Mouse (Mus musculus): ENCODE results near the gene 1110008P14Rik.

Gene 1110008P14Rik

DNA sequence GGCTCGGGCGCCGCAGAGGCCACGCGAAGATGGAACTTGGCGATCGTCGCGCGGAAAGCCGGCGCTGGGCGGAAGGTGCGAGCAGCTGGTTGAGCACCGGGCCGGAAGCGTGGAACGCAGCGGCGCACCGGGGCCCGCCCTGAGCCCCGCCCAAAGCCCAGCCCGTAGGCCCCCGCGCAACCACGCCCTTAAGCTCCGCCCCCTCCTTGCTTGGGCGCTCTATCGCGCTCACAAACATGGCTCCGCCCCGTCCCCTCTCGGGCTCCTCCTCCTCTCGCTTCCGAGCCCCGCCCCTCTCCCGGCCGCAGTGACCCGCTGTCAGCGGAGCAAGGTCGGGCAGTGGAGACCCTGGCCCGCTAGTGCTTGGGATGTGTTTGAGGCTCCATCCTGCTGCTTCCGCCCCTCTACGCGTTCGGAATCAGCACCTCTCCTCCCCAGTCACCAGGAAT lies at the start of gene 1110008P14Rik:
Gene 1110008P14Rik, minus strand, starts transcription at position 164 of the 449 bp plus-strand sequence.
- DNase-seq (ENCODE audit: low spot score), result peak; percentile 97

DNA sequence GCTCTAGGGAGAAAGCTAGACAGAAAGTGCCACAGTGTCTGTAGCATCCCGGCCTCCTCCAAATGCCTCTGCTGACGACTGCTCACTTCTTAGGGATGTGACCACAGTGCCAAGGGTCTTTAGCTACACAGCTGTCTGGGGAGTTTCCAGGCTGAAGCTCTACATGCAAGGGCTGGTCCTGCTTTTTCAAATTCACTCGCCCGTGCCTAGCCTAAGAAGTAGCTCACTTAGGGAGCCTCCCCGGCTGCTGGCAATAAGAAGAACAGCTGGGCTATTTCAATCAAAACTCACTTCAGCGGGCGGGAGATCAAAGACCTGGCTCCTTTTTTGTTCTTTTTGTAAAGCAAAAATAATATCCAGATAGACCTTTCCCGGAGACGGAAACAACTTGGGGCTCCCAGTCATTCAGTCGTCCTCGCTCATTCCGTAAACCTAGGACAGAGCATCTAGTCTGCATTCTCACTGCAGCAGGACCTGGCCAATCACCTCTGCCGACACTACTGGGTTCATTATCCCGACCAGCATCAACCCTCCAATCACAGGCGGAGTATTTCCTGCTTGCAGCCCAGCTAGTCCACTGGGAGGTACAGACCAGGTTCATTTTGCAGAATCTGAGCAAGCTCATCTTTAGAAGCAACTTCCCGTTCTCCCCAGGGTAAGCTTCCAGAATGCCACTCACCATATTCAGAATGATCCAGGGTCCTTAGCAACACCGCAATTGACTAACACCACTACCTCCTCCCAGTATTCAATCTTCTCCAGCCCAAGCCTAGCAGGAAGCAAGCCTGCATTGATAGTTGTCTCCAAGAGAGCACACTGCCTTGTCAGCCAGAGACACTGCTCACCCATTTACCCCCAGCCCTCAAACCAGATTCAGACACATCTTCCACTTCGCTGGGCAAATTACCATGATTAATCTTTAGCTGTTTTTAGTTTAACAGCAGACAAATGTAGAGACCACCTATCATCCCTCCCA lies 49.3 kb upstream of the 1110008P14Rik start:
- DNase-seq (ENCODE audit: low spot score), result peak; percentile 92

DNA sequence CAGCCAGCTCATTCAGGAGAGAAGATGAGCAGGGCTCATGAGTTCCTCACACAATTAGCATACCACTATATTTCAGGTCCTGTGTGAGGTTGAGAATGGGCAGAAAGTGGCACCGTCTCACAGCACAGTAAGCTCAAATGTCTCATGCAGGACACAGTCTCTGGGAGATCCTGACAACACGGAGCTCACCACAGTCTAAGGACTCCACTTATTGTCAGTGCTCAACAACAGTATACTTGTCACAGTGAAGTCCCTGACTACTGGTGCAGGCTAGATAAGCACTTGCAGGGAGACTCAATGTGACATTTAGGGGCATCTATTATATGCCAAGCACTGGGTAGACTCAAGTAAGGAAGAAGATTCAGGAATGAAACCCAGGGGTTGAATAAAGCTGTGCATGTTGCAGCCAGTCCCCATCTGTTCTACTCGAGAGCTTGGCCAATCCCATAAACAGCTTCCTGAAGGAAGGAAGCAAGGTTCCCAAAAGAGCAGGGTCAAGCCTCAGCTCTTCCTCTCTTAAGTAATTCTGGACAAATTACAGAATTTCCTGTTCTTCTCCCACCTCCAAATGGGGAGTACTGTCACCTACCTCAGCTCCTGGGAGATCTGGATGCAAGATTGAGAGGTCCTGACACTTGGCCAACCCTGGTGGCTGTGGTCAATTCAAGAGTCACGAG lies 47.6 kb upstream of the 1110008P14Rik start:
- no peak for DNase-seq (ENCODE audit: low spot score)

DNA sequence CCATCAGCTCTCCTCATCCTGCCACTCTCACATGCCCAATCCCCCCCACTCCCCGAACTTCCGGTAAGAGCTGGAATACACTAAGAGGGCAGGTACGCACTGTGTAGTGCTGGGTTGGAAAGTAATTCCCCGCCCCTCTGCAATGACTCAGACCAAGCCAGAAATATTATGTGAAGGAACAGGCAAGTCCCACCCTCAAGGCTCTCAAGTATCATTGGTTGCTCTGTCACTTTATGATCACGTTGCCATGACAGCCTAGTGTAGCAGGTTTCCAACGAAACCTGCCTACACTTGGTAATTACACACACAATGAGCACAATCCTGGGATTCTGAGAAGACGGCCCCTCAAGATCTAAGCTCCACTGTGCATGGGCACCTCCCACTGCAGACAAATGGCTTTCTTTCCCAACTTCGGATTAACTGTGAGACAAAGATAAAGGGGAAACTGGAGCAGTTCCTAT lies 46.6 kb upstream of the 1110008P14Rik start:
- no peak for DNase-seq (ENCODE audit: low spot score)

DNA sequence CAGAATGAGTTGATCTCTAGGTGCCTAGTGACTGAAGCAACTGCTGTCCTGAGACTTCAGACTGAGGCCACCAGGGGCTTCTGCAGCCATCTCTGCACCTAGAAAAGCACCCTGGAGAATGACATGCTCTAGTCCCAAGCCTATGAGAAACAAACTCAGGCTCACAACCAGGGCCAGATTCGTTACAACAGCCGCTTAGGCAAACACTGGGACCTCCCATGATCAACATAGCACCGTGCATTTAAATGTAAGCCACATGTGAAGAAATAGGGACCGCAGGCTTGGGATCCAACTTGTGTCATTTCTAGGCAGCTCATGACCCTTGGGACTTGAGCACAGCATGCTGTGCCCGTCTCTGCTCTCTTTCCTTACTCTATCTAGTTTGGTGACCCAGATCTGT lies 46.0 kb upstream of the 1110008P14Rik start:
- no peak for DNase-seq (ENCODE audit: low spot score)

DNA sequence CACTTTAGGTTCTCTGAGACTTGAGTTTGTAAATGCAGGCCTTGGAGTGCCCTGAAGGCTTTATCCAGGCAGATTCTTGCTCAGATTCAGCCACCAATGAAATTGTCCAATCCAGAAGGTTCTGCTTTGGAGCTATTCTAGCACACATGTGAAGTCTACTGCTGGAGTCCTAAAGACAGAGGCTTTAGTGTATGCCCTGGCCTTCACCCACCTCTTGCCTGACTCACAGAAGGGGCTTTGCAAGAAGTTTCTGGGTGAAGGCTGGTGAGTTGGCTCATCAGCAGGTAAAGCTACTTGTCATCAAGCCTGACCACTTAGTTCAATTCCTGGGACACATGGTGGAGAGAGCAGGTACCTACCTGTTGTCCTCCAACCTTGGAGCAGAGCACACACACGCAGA lies 44.4 kb upstream of the 1110008P14Rik start:
- no peak for DNase-seq (ENCODE audit: low spot score)

DNA sequence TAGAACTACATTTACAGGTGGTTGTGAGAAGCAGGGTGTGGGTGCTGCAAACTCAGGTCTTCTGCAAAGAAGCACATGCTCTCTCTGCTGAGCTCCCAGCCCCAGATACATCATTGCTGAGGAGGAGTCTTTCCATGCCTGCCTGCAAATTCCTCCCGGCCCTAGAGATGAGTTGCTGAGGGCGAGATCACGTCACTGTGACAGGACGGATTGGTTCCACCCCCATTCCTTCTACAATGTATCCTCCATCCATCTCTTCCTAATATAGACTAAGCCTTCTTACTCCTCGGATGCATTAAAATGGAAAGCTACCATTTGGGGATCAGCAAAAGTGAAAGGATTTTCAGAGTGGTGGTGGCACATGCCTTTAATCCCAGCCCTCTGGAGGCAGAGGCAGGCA lies 43.8 kb upstream of the 1110008P14Rik start:
- DNase-seq (ENCODE audit: low spot score), result no peak

DNA sequence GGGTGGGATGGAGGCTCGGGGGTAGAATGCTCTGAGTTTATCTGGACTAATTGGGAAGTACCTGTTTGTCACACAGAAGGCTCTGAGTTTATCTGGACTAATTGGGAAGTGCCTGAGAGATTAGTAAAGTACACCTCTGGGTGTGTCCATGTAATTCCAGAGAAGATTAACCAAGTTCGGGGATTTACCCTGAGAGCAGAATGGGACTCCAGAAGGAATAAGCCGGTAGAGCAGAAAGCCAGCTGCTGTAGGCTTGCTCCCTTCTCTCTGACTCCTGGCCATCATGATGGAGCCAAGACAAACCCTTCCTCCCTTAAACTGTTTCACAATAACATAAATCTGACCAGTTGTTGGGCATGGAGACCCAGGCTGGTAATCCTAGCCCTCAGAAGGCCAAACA lies 43.1 kb upstream of the 1110008P14Rik start:
- DNase-seq (ENCODE audit: low spot score), result no peak

DNA sequence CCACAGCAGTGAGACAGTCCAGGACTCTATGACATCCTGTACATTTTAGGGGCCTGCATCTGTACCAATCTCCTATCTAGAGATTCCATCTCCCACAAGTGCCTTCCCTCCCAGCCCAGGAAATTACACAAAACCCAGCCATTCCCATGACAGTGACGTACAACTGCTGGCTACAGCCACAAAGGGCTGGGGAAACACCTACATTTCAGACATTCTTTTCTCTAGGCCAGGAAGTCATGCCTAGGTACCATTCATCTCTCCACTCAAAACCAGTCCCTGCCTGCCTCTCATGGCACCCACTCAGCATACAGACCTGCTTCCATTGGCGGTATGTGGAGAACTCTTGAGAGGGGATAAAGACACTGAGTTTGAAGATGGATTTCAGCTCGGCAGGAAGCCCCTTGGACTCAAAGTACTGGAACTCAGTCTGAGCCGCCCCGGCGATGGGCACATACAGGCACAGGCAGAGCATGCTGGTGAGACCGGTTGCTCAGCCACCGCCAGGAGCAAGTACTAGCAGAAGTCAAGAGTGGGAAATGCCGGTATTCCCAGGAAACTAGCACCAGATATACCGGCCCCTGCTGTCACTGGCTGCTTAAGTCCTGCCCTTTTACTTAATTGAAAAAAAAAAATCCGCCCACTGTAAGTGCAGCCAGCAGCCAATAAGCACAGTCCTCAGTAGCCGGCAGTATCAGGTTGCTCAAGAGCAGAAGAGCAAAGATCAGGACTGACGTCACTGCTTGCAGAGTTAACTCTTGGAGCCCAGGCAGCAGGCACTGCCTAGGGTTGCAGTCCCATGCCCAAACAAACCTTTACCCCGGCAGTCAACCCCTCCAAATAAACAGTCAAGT lies 42.0 kb upstream of the 1110008P14Rik start:
- peak; percentile 79 for DNase-seq (ENCODE audit: low spot score)

DNA sequence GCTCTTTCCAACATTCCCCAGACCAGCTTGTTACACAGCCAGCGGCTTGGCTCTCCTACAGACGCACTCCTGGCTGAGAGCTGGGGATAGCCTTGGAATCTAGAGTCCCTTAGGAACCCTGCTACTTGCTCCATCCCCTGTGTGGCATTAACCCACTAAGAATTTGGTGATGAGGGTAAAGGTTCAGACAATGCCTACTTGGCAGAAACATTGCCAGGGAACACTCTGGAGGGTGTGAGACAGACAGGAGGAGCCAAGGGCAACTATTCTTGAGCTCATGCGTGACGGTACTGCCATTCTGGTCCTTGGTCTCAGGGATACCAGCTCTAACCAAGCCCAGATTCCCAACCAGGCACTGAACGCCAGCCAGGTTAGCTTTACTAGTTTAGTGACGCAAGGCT lies 40.1 kb upstream of the 1110008P14Rik start:
- DNase-seq (ENCODE audit: low spot score), result no peak

DNA sequence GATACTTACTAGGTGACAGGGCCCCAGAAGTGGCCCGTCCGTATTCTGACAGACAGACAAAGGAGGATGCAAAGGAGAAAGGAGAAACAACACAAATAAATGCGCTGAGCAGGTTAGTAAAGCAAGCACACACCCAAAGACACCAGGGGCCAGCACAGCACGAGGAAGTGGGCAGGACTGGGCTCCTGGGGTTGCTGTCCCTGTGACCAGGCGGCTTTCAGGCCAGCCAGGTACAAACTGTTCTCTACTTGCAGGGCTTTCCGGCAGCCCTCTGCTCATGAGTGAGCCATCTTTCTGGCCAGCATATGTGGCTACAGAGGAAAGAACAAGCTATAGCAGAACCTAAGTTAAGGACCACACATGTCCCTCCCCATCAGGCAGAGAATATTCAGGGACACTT lies 38.9 kb upstream of the 1110008P14Rik start:
- DNase-seq (ENCODE audit: low spot score), result no peak

DNA sequence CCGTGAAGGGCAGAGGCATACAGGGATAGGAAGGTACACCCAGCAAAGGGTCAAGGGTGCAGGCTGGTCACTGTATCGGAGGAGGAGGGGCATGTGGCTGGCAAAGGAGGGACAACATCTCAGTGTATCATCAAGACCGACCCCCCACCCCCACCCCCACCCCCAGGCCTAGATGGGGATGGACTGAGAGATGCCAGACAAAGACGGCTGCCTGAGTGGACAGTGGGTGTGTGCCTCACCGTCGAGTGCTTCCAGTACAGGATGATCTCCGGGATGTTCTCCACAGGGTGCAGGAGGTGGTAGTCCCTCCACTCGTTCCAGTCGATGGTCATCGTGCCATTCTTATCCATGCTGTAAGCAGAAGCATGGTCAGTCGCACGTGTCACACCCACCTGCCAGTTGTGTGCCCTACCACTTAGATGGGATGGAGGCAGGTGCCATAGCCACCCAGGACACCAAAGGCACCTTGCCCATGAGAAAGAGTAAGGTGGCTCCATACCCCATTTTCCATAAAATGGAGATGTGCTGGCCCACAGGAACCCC lies 38.4 kb upstream of the 1110008P14Rik start:
- no peak for DNase-seq (ENCODE audit: low spot score)

DNA sequence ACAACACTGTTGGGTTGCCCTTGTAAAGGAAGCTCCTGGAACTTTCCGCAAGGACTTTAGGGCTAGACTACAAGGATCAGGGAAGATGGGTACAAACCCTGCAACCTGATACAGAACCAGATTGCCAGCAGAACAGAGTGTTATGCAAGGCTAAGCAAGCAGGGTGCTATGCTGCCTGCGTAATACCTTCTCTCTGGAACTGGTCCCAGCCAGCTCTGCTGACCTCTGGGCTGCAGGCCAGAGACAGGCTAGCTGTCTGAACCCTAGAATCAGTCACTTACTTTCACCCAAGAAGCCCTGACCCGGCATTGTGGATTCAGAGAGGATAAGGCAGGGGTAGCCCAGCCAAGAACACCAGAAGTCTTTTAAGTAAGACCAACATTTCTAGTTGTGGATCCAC lies 37.6 kb upstream of the 1110008P14Rik start:
- DNase-seq (ENCODE audit: low spot score), result no peak

DNA sequence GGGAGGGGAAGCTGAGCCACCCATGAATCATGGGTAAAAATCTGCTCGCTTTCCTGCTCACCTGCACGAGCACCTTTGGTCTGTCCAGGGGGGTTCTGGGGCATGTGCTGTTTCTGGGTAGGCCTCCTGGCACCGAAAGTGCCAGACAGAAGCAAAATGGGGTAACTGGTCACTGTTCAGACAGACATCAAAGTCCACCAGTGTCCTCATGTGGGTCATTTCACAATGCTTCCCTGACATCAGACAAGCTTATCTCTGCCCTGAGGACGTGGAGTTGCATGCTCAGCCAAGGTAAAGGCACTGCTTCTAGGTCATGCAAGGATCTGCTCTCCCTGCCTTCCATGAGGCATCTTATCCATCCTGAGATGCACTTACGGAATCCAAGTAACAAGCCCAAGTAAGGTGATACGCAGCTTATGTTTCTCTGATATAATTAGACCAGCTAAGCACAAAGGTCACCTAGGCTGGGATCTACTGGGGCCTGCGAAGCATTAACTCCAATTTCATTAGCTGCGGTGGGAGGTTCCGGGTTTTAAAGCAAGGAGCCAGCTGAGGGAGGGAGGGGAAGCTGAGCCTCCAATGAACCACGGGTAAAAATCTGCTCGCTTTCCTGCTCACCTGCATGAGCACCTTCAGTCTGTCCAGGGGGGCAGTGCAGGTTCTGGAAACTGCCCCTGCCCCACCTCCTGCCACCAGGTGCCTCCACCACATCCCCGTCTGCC lies 36.9 kb upstream of the 1110008P14Rik start:
- no peak for DNase-seq (ENCODE audit: low spot score)

DNA sequence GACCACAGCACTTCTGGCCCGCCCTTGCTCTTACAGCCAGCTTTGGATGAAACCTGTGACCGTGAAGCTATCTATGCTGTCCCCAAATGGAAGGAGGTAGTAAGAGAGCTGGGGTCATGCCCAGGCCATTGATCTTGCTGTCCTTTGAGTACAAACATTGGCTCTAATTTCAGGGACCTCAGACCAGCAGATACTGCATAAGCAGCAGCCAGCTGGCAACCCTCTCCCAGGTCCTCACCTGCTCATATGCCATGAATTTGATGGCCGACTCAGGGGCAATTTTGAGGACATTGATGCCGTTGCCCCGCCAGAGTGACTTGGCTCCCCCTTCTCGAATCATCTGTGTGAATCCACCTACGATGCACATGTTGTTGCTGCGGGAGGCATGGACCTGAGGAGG lies 35.7 kb upstream of the 1110008P14Rik start:
- DNase-seq (ENCODE audit: low spot score), result no peak

DNA sequence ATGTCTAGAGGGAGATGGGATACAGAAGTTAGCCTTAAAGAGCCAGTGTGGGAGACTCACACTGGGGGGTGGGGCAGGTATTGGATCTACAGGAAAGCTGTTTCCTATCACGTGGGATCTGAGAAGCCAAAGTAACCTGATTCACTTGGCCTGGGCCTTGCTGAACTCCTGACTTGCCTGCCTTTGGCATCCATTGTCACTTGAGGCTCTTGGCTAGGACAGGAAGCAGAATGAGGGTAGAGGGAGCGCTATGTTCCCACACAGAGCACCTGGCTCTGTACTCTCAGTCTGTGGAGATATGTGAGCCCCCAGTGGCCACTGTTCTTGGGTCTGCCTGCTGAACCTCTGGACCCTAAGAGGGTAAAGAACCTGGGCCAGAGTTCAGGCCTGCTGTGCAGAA lies 34.8 kb upstream of the 1110008P14Rik start:
- no peak for DNase-seq (ENCODE audit: low spot score)

DNA sequence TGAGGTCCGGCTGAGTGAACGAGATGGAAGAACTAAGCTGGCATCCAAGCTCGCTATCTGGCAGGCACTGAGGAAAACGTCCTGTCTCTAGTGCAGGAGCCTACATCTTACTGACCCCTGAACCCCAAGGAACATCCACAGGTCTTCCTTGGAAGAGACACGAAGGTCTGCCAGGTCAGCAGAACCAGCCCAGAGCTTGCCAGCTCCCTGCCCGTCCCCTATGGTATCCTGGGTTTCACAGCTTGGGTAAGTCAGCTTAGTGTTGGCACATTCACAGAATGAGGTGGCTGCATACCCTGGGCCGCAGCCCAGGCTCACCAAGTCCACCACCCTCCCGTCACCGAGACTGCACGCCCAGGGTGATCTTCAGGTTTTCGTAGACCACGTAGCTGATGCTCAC lies 34.1 kb upstream of the 1110008P14Rik start:
- DNase-seq (ENCODE audit: low spot score), result no peak

DNA sequence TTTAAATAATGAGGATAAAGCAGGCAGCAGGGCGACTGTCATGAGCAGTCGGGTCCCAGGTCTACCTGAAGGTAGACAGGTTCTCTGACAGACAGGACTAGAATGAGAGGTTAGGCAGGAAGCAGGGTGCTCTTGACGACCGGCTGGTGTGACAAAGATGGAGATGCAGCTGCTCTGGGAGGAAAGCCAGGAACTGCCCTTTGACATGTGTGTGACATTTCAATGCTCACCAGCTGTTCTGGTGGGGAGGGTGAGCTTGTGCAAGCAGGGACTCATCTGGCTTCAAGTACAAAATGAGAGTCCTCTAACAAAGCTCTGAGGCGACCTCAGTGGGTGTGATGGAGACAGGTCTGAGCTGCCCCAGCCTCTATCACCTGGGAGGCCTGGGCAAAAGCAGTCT lies 32.2 kb upstream of the 1110008P14Rik start:
- DNase-seq (ENCODE audit: low spot score), result no peak

DNA sequence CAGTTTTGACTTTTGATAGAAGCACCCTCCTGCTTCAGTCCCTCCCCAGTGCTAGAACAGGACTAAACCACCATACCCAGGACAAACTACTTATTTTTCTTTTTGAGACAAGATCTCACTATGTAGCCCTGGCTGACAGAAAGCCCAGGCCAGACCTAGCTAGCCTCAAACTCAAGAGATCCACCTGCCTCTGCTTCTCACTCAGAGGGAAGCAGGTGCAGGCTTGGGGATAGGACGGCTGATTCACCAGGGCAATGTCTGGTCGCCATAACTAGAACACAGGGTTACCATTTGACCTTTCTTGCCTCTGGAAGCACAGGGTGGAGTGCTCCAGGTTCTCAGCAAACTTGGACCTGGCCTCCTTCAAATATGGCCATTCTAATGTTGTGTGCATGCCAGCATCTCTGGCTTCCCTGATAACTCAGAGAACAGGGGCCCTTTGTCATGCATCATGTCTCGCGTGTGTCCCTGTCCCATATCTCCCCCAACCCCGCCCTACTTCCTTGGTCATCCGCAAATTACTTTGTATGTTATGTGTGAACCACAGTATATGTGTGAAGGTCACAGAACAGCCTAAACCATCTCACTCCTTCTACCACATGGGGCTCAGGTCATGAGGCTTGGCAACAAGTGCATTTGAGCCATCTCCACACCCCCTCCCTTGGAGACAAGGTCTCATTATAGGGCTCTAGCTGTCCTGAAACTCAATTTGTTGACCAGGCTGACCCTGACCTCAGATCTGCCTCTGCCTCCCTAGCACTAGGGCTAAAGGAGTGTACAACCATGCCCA lies 31.2 kb upstream of the 1110008P14Rik start:
- no peak for DNase-seq (ENCODE audit: low spot score)

DNA sequence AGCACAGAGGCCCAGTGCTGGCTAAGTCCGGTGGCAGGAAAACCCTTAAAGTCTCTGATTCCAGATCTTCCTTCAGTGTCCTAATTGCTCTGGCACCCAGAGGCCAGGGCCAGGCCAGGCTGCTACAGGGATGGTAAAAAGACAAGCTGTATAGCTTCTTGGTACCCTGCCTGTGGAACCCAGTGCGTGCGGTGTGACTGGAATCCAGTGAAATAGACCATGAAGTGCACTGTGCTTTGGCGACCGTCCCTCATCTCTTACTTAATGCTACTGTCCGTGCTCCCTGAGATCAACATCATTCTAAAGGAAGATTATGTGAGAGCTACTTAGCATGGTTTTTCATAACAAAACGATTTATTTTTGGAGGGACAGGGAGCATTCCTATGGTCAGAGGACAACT lies 29.7 kb upstream of the 1110008P14Rik start:
- no peak for DNase-seq (ENCODE audit: low spot score)

Measured in retina, embryonic 14.5 days (tissue).